ENCODE assay signal across 10 mouse cellular contexts in the genomic region with DNA sequence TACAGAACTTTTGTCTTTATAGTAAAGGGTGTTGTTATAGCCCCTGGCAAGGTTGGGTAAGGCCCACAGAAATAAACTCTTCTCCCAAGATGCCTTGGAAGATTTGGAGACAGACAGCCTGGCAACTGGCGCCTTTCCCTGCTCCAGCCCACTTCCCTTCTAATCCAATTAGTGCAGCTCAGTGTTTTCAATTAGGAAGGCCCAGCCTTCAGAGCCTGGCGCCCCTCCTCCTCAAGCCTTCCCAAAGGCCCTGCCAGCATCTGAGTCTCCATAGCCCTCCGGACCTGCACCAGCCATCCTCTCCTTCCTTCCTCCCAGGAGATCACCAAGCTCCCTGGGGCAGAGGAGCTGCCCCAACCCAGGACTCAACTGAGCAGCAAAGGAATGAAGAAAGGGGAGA. TPM values are rescaled to one million over a fixed set of nuclear protein-coding genes. Genes with fewer than 3 reads are reported as not detected.
A peak's percentile ranks its signal among the peaks of the same experiment; 100 is the strongest.
DNase-seq lines count a peak whose midpoint lies in the region; ATAC-seq lines count a peak whose summit lies in the region.
"Had no signal": no experiment of that assay in that cellular context is flagged by ENCODE, and none has a peak within 500 bp of the region (broad histone marks: within the 10 kb centered on the region; RNA-seq: fewer than 3 reads in every experiment).

No protein-coding gene starts in this region.

- H3K4me1 ChIP-seq in neural tube, embryonic 12.5 days: peaks cover 20% of the 10 kb centered on the region
- H3K4me1 ChIP-seq in forebrain, embryonic 10.5 days: peaks cover 34% of the 10 kb centered on the region
- H3K4me1 ChIP-seq in hindbrain, embryonic 13.5 days (replicated peaks): peaks cover 49% of the 10 kb centered on the region
- H3K4me1 ChIP-seq: kidney, embryonic 15.5 days; limb, embryonic 15.5 days had no signal

- no peaks in the 10 kb centered on the region for H3K36me3 ChIP-seq in neural tube, embryonic 12.5 days
- H3K36me3 ChIP-seq in forebrain, embryonic 10.5 days (replicated peaks): no peaks in the 10 kb centered on the region
- peaks cover 21% of the 10 kb centered on the region for H3K36me3 ChIP-seq in hindbrain, embryonic 13.5 days
- H3K36me3 ChIP-seq: kidney, embryonic 15.5 days; limb, embryonic 15.5 days had no signal

- H3K9me3 ChIP-seq in neural tube, embryonic 12.5 days: no peaks in the 10 kb centered on the region
- no peaks in the 10 kb centered on the region for H3K9me3 ChIP-seq in forebrain, embryonic 10.5 days
- H3K9me3 ChIP-seq in hindbrain, embryonic 13.5 days: no peaks in the 10 kb centered on the region
- H3K9me3 ChIP-seq: kidney, embryonic 15.5 days; limb, embryonic 15.5 days had no signal

- no peaks in the 10 kb centered on the region for H3K27me3 ChIP-seq in neural tube, embryonic 12.5 days (replicated peaks)
- peaks cover 4% of the 10 kb centered on the region for H3K27me3 ChIP-seq in forebrain, embryonic 10.5 days (ENCODE audit: poor library complexity, severe bottlenecking)
- no peaks in the 10 kb centered on the region for H3K27me3 ChIP-seq in hindbrain, embryonic 13.5 days
- H3K27me3 ChIP-seq: kidney, embryonic 15.5 days; limb, embryonic 15.5 days had no signal

- no peak overlapping the region for H3K9ac ChIP-seq in neural tube, embryonic 12.5 days
- H3K9ac ChIP-seq in hindbrain, embryonic 13.5 days: peak overlapping the region; percentile 55; the same call in 1 of the 2 replicates
- H3K9ac ChIP-seq: kidney, embryonic 15.5 days; limb, embryonic 15.5 days had no signal

- no peak overlapping the region for H3K27ac ChIP-seq in neural tube, embryonic 12.5 days
- H3K27ac ChIP-seq in forebrain, embryonic 10.5 days: peak overlapping the region; percentile 48; the same call in 1 of the 2 replicates
- peak overlapping the region; percentile 84 for H3K27ac ChIP-seq in hindbrain, embryonic 13.5 days
- H3K27ac ChIP-seq: kidney, embryonic 15.5 days; limb, embryonic 15.5 days had no signal

- WGBS in neural tube, embryonic 12.5 days: 33% methylated on average over 3 of the region's 3 CpGs
- WGBS in forebrain, embryonic 10.5 days: 6% methylated on average over 3 of the region's 3 CpGs
- 17% methylated on average over 3 of the region's 3 CpGs for whole genome bisulfite sequencing in hindbrain, embryonic 13.5 days

- ATAC-seq in neural tube, embryonic 12.5 days (ENCODE audit: low FRiP score, low read depth): 0 out of 2 replicates have a peak, but pooled peaks have one; percentile 8
- ATAC-seq in hindbrain, embryonic 13.5 days (ENCODE audit: low FRiP score): peak; percentile 60; the same call in 1 of the 2 replicates

- no peak overlapping the region for H3K4me2 ChIP-seq in neural tube, embryonic 12.5 days (replicated peaks)
- H3K4me2 ChIP-seq in hindbrain, embryonic 13.5 days: no peak overlapping the region
- H3K4me2 ChIP-seq: kidney, embryonic 15.5 days; limb, embryonic 15.5 days had no signal

- no peak for DNase-seq in neural tube, embryonic 10.5 days (ENCODE audit: extremely low spot score, low spot score)
- no peak for DNase-seq in forebrain, embryonic 10.5 days (ENCODE audit: extremely low spot score, low spot score)
- peak; percentile 14 for DNase-seq in retina, postnatal 7 days (ENCODE audit: low read depth, low spot score)
- DNase-seq in urinary bladder, postnatal 14 days (ENCODE audit: low spot score): no peak
- no peak for DNase-seq in urinary bladder, postnatal 25 days (ENCODE audit: low spot score)

- no peak overlapping the region for H3K4me3 ChIP-seq in neural tube, embryonic 12.5 days
- H3K4me3 ChIP-seq in forebrain, embryonic 10.5 days: no peak overlapping the region
- no peak overlapping the region for H3K4me3 ChIP-seq in hindbrain, embryonic 13.5 days
- H3K4me3 ChIP-seq: kidney, embryonic 15.5 days; limb, embryonic 15.5 days had no signal

RNA-seq across cellular contexts. Expression of gene Avpr2, which starts 24.6 kb away (rescaled TPM):
- polyA plus RNA-seq in neural tube, embryonic 12.5 days (2016; fragmentation: Nextera tagmentation; extraction: Ambion mirVana): 0.08 TPM in 1 of 2 replicates, not detected in the other
- polyA plus RNA-seq in forebrain, embryonic 10.5 days (2016; fragmentation: Nextera tagmentation; extraction: Ambion mirVana): 0.16 TPM in 1 of 2 replicates, not detected in the other
- polyA plus RNA-seq in hindbrain, embryonic 13.5 days (2015; fragmentation: Nextera tagmentation; extraction: Ambion mirVana): 0.09 and 0.17 TPM in 2 replicates
- polyA plus RNA-seq: cortical plate, adult 2 months had no signal

RNA-seq across cellular contexts. Expression of gene L1cam, which starts 28.6 kb away (rescaled TPM):
- polyA plus RNA-seq in neural tube, embryonic 12.5 days (2016; fragmentation: Nextera tagmentation; extraction: Ambion mirVana): 46.2 and 67.5 TPM in 2 replicates
- polyA plus RNA-seq in forebrain, embryonic 10.5 days (2016; fragmentation: Nextera tagmentation; extraction: Ambion mirVana): 3.0 and 5.0 TPM in 2 replicates
- 77.3 and 84.1 TPM in 2 replicates for polyA plus RNA-seq in hindbrain, embryonic 13.5 days (2015; fragmentation: Nextera tagmentation; extraction: Ambion mirVana)

RNA-seq across cellular contexts. Expression of gene Pdzd4, which starts 42.5 kb away (rescaled TPM):
- polyA plus RNA-seq in neural tube, embryonic 12.5 days (2016; fragmentation: Nextera tagmentation; extraction: Ambion mirVana): 2.7 and 3.1 TPM in 2 replicates
- 0.66 and 0.81 TPM in 2 replicates for polyA plus RNA-seq in forebrain, embryonic 10.5 days (2016; fragmentation: Nextera tagmentation; extraction: Ambion mirVana)
- polyA plus RNA-seq in hindbrain, embryonic 13.5 days (2015; fragmentation: Nextera tagmentation; extraction: Ambion mirVana): 3.7 and 4.1 TPM in 2 replicates

RNA-seq across cellular contexts. Expression of gene Arhgap4, which starts 54.4 kb away (rescaled TPM):
- 2.4 and 3.1 TPM in 2 replicates for polyA plus RNA-seq in neural tube, embryonic 12.5 days (2016; fragmentation: Nextera tagmentation; extraction: Ambion mirVana)
- 2.0 and 3.2 TPM in 2 replicates for polyA plus RNA-seq in forebrain, embryonic 10.5 days (2016; fragmentation: Nextera tagmentation; extraction: Ambion mirVana)
- polyA plus RNA-seq in hindbrain, embryonic 13.5 days (2015; fragmentation: Nextera tagmentation; extraction: Ambion mirVana): 3.4 and 3.8 TPM in 2 replicates

RNA-seq across cellular contexts. Expression of gene Naa10, which starts 54.5 kb away (rescaled TPM):
- polyA plus RNA-seq in neural tube, embryonic 12.5 days (2016; fragmentation: Nextera tagmentation; extraction: Ambion mirVana): 112 and 114 TPM in 2 replicates
- 171 and 175 TPM in 2 replicates for polyA plus RNA-seq in forebrain, embryonic 10.5 days (2016; fragmentation: Nextera tagmentation; extraction: Ambion mirVana)
- 105 and 107 TPM in 2 replicates for polyA plus RNA-seq in hindbrain, embryonic 13.5 days (2015; fragmentation: Nextera tagmentation; extraction: Ambion mirVana)
